Mouse (Mus musculus): ENCODE measurements around the gene Slu7. TPM values are rescaled to one million over a fixed set of nuclear protein-coding genes. Genes with fewer than 3 reads are reported as not detected.

Slu7 gene
- total RNA-seq (2021) (10 to 100 TPM; 27.2 to 27.8 TPM), polyA plus RNA-seq (2012; rRNA removed) (3.8 and 4.7 TPM in 2 replicates)
- long read RNA-seq, transcript Slu7-201 (16 exons, 3,625 nt): major isoform, 8 of 28 reads
- long read RNA-seq, partial matches to known transcripts: 1 of 28 reads
- long read RNA-seq, other reads (novel, unspliced or antisense): 19 of 28 reads

- Histone ChIP-seq H3K9ac (ENCODE audit: low read depth, low read length) (peak within 1 kb of the TSS; percentile 84), H3K4me1 (ENCODE audit: control insufficient read depth, insufficient read depth, low read length) (peaks cover 2% of the 10 kb centered on the region), H3K27me3 (ENCODE audit: control insufficient read depth, insufficient read depth, low read length) (no peaks in the 10 kb centered on the region), H3K36me3 (ENCODE audit: control insufficient read depth, insufficient read depth, low read length) (peaks cover 5% of the 10 kb centered on the region; the same call in 1 of the 2 replicates), H3K79me2 (replicated peaks; ENCODE audit: control insufficient read depth, insufficient read depth, low read length) (peaks cover 5% of the 10 kb centered on the region; the same call in 1 of the 2 replicates), H3K27ac (peak within 1 kb of the TSS; percentile 85), H3K4me3 (peak within 1 kb of the TSS; percentile 87)
- WGBS: 8% methylated on average over 38 of the region's 38 CpGs
- intact Hi-C loops (cut with DNase I): loop anchor here (5.0 kb wide), 1 partner anchor 139 kb away; no protein-coding TSS in a partner anchor
- peak; percentile 77 to 82 for DNase-seq
- TF ChIP-seq EP300 (IDR thresholded peaks at IDR 0.05; ENCODE audit: insufficient read depth, low read depth, low read length) (no peak; the same call in 1 of the 2 replicates), POLR2A (IDR thresholded peaks at IDR 0.05; ENCODE audit: insufficient read depth, low read depth, low read length) (peak; percentile 78), CTCF (IDR thresholded peaks at IDR 0.05) (no peak)
Observed at GRCm38 (mm10) chr11:43433254-43434023, at the start of gene Slu7. Gene Slu7, plus strand, starts transcription at chr11:43433744.

- intact Hi-C loops (cut with DNase I): no loop called here
- H3K27me3 ChIP-seq (ENCODE audit: control insufficient read depth, insufficient read depth, low read length): no peaks in the 10 kb centered on the region
- TF ChIP-seq CTCF (IDR thresholded peaks at IDR 0.05) (no peak), EP300 (IDR thresholded peaks at IDR 0.05; ENCODE audit: insufficient read depth, low read depth, low read length) (no peak), POLR2A (IDR thresholded peaks at IDR 0.05; ENCODE audit: insufficient read depth, low read depth, low read length) (peak; percentile 38; the same call in 1 of the 2 replicates)
- peak overlapping the region; percentile 55 for H3K4me3 ChIP-seq
- peaks cover 2% of the 10 kb centered on the region for H3K4me1 ChIP-seq (ENCODE audit: control insufficient read depth, insufficient read depth, low read length)
- WGBS: under 1% methylated on average over 18 of the region's 18 CpGs
- H3K9ac ChIP-seq (ENCODE audit: low read depth, low read length): peak overlapping the region; percentile 53
- no peaks in the 10 kb centered on the region for H3K79me2 ChIP-seq (replicated peaks; ENCODE audit: control insufficient read depth, insufficient read depth, low read length)
- H3K27ac ChIP-seq: peak overlapping the region; percentile 93
- H3K36me3 ChIP-seq (ENCODE audit: control insufficient read depth, insufficient read depth, low read length): no peaks in the 10 kb centered on the region
- peak; percentile 76 to 82 for DNase-seq
Observed at GRCm38 (mm10) chr11:43385055-43385649, 48.4 kb upstream of the Slu7 start.

GRCm38 (mm10) chr11:43385716-43386115 lies 47.8 kb upstream of the Slu7 start:
- Histone ChIP-seq H3K4me1 (ENCODE audit: control insufficient read depth, insufficient read depth, low read length) (peaks cover 2% of the 10 kb centered on the region), H3K9ac (ENCODE audit: low read depth, low read length) (0 out of 2 replicates have a peak overlapping the region, but pooled peaks have one; percentile 7), H3K27ac (peak overlapping the region; percentile 93), H3K79me2 (replicated peaks; ENCODE audit: control insufficient read depth, insufficient read depth, low read length) (no peaks in the 10 kb centered on the region), H3K36me3 (ENCODE audit: control insufficient read depth, insufficient read depth, low read length) (no peaks in the 10 kb centered on the region), H3K27me3 (ENCODE audit: control insufficient read depth, insufficient read depth, low read length) (no peaks in the 10 kb centered on the region), H3K4me3 (peak overlapping the region; percentile 55)
- TF ChIP-seq CTCF (IDR thresholded peaks at IDR 0.05) (no peak), EP300 (IDR thresholded peaks at IDR 0.05; ENCODE audit: insufficient read depth, low read depth, low read length) (no peak), POLR2A (IDR thresholded peaks at IDR 0.05; ENCODE audit: insufficient read depth, low read depth, low read length) (no peak)
- intact Hi-C loops (cut with DNase I): no loop called here
- DNase-seq: peak in 1 of 2 experiments; percentile 35
- 2% methylated on average over 8 of the region's 8 CpGs for WGBS

- H3K27ac ChIP-seq: no peak overlapping the region
- no peak overlapping the region for H3K9ac ChIP-seq (ENCODE audit: low read depth, low read length)
- H3K36me3 ChIP-seq (ENCODE audit: control insufficient read depth, insufficient read depth, low read length): no peaks in the 10 kb centered on the region
- H3K27me3 ChIP-seq (ENCODE audit: control insufficient read depth, insufficient read depth, low read length): no peaks in the 10 kb centered on the region
- TF ChIP-seq CTCF (IDR thresholded peaks at IDR 0.05) (no peak), EP300 (IDR thresholded peaks at IDR 0.05; ENCODE audit: insufficient read depth, low read depth, low read length) (no peak), POLR2A (IDR thresholded peaks at IDR 0.05; ENCODE audit: insufficient read depth, low read depth, low read length) (no peak)
- H3K79me2 ChIP-seq (replicated peaks; ENCODE audit: control insufficient read depth, insufficient read depth, low read length): no peaks in the 10 kb centered on the region
- intact Hi-C loops (cut with DNase I): no loop called here
- H3K4me1 ChIP-seq (ENCODE audit: control insufficient read depth, insufficient read depth, low read length): peaks cover 2% of the 10 kb centered on the region
- WGBS: 93% methylated on average over 14 of the region's 14 CpGs
- no peak overlapping the region for H3K4me3 ChIP-seq
- no peak for DNase-seq
Observed at GRCm38 (mm10) chr11:43387004-43387880, 46.3 kb upstream of the Slu7 start.

Data from heart, adult 2 months (tissue).